Mouse (Mus musculus) A20 (cell line): ENCODE data around the gene Klk14.

ENCODE experiments used
- DNase-seq: peaks from one replicate; pipeline ENCODE4 v3.0.0-alpha.2; 2011; ENCODE audit warnings: low read depth, low spot score

Gene Klk14

DNA sequence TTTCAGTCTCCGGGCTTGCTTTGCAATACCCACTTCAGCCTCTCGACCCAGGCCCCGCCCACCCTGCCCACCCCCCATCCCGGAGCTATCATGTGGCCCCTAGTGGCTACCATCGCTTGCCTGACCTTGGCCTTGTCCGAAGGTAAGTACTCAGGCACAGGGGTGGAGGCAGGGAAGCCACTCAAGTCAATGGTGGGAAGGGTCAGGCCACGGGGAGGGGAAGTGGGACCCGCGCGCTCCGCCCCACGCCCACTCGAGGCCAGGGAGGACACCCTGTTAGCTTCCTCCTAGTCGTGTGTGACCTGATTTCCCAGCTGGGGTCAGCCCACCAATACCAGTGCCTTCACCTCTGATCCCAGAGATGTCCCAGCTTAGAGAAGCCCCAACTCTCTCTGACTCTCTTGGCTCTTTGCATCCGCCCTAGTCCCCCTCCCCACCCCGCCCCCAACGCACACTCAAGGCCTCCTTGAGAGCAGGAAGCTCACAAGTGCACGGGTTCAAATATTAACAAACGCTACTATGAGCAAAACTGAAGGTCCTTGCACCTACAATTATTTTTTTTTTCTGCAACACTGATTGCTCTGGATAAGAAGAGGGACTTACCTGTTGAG, 23.6 kb downstream of the Klk14 start:
- DNase-seq = no peak
